Mouse (Mus musculus): ENCODE results near the gene Usp48. TPM values are rescaled to one million over a fixed set of nuclear protein-coding genes. Genes with fewer than 3 reads are reported as not detected.

Gene Usp48
- polyA plus RNA-seq (2012; rRNA removed), result 14.9 and 26.7 TPM in 2 replicates

DNA sequence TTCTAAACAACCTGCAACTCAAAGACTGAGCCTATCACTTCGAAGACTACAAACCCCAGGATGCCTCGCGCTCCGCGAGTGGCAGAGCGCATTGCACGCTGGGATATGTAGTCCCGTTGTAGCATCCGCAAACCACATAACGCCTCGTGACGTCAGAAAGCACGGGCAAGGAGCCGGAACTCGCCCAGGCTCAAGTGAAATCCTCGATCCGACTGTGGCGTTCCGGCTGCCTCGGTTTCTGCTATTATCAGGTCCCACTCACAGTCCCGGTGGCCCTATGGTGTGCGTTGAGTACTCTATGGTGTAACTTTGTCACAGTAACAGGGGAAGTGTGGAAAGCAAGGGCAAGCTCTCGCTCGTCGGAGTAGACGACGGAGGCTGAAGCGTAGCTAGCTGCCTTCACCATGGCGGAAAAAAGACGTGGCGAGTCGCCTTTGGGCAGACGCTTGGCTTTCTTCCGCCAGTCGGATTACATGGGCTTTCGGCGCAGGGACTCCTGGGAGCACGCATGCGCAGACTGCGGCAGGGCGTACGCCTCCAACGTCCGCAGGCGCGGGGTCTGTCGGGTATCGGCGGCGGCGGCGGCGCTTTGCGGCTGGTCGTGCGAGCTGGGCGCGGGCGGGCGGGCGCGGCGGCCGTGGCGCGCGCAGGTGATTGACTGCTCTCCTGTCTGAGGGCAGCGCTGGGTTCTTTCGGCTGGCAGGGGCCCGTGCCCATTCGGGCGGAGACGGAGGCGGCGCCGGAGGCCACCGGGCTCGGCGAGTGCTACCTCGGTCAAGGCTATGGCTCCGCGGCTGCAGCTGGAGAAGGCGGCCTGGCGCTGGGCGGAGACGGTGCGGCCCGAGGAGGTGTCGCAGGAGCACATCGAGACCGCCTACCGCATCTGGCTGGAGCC, at the start of gene Usp48:
Gene Usp48, plus strand, starts transcription at position 155 of the 895 bp plus-strand sequence.
- Histone ChIP-seq H3K4me3 (ENCODE audit: low read depth, low read length) (peak within 1 kb of the TSS; percentile 74), H3K4me1 (ENCODE audit: control insufficient read depth, insufficient read depth, insufficient read length, low read length) (peaks cover 3% of the 10 kb centered on the region; the same call in 1 of the 2 replicates), H3K27ac (ENCODE audit: insufficient read depth, low read depth, low read length) (peak within 1 kb of the TSS; percentile 99), H3K36me3 (ENCODE audit: control insufficient read depth, insufficient read depth, low read length) (no peaks in the 10 kb centered on the region; the same call in 1 of the 2 replicates), H3K27me3 (ENCODE audit: control insufficient read depth, insufficient read depth, low read length) (no peaks in the 10 kb centered on the region)
- under 1% methylated on average over 92 of the region's 92 CpGs for WGBS
- TF ChIP-seq POLR2A (IDR thresholded peaks at IDR 0.05; ENCODE audit: low read depth, low read length) (peak; percentile 78), CTCF (IDR thresholded peaks at IDR 0.05; ENCODE audit: extremely low read depth, insufficient read length, insufficient replicate concordance, low read depth, low read length) (no peak)

DNA sequence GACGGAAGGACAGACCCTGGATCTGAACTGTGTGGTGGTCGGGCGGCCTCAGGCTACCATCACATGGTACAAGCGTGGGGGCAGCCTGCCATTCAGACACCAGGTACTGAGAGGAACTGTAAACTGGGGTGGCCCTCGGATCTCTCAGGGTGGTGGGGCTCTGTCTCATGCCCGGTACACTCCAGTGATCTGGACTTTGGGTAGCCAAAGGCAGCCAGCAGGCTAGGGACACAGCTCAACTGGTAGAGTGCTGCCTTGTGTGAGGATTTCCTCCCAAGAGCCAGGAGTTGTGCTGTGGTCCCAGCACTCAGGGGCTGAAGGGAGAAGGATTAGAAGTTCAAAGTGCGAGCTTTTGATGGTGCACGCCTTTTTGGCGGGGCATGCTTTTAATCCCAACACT, 48.0 kb upstream of the Usp48 start:
- TF ChIP-seq POLR2A (IDR thresholded peaks at IDR 0.05; ENCODE audit: low read depth, low read length), result no peak
- no peak for TF ChIP-seq CTCF (IDR thresholded peaks at IDR 0.05; ENCODE audit: extremely low read depth, insufficient read length, insufficient replicate concordance, low read depth, low read length)
- Histone ChIP-seq H3K36me3 (ENCODE audit: control insufficient read depth, insufficient read depth, low read length) (peaks cover 9% of the 10 kb centered on the region), H3K27ac (ENCODE audit: insufficient read depth, low read depth, low read length) (no peak overlapping the region), H3K4me3 (ENCODE audit: low read depth, low read length) (no peak overlapping the region), H3K4me1 (ENCODE audit: control insufficient read depth, insufficient read depth, insufficient read length, low read length) (peaks cover 15% of the 10 kb centered on the region), H3K27me3 (ENCODE audit: control insufficient read depth, insufficient read depth, low read length) (no peaks in the 10 kb centered on the region)
- 97% methylated on average over 9 of the region's 9 CpGs for WGBS

DNA sequence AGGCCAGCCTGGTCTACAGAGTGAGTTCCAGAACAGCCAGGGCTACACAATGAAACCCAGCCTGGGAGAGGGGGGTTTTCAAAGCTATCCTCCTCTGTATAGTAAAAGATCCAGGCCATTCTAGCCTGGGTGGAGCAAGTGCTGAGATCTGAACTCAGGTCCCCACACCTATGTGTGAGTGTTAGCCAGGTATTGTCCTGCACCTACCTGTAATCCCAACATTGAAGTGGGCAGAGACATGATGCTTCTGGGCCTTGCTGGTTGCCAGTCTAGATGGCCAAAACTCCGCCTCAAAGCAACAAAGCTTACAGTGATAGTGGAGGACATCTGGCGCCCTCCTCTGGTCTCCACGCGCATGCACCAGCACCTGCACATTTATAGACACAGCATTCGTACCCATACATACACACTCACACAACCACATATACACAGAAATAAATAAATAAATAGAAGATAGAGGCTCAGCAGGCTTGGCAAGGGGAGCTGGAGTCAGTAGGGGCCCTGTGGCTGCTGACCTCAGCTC, 47.5 kb upstream of the Usp48 start:
- H3K4me1 ChIP-seq (ENCODE audit: control insufficient read depth, insufficient read depth, insufficient read length, low read length), result peaks cover 11% of the 10 kb centered on the region
- H3K27me3 ChIP-seq (ENCODE audit: control insufficient read depth, insufficient read depth, low read length), result no peaks in the 10 kb centered on the region
- peaks cover 11% of the 10 kb centered on the region for H3K36me3 ChIP-seq (ENCODE audit: control insufficient read depth, insufficient read depth, low read length)
- WGBS, result 87% methylated on average over 5 of the region's 5 CpGs
- no peak overlapping the region for H3K4me3 ChIP-seq (ENCODE audit: low read depth, low read length)
- TF ChIP-seq POLR2A (IDR thresholded peaks at IDR 0.05; ENCODE audit: low read depth, low read length) (no peak), CTCF (IDR thresholded peaks at IDR 0.05; ENCODE audit: extremely low read depth, insufficient read length, insufficient replicate concordance, low read depth, low read length) (peak; percentile 70; the same call in 1 of the 2 replicates)
- no peak overlapping the region for H3K27ac ChIP-seq (ENCODE audit: insufficient read depth, low read depth, low read length)

DNA sequence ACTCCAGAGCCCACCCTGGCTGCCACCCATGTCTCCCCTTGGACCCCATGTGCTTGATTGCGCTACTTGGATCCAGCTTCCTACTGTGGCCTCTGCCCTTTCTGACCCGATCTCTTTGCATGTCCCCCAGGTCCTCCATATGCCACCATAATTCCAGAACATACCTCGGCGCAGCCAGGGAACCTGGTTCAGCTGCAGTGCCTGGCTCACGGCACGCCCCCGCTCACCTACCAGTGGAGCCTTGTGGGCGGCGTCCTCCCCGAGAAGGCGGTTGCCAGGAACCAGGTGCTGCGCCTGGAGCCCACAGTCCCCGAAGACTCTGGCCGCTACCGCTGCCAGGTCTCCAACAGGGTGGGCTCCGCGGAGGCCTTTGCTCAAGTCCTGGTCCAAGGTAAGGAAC, 40.1 kb upstream of the Usp48 start:
- H3K27me3 ChIP-seq (ENCODE audit: control insufficient read depth, insufficient read depth, low read length), result no peaks in the 10 kb centered on the region
- no peak overlapping the region for H3K27ac ChIP-seq (ENCODE audit: insufficient read depth, low read depth, low read length)
- WGBS, result 94% methylated on average over 17 of the region's 17 CpGs
- no peaks in the 10 kb centered on the region for H3K4me1 ChIP-seq (ENCODE audit: control insufficient read depth, insufficient read depth, insufficient read length, low read length)
- H3K36me3 ChIP-seq (ENCODE audit: control insufficient read depth, insufficient read depth, low read length), result peaks cover 31% of the 10 kb centered on the region
- H3K4me3 ChIP-seq (ENCODE audit: low read depth, low read length), result no peak overlapping the region
- TF ChIP-seq CTCF (IDR thresholded peaks at IDR 0.05; ENCODE audit: extremely low read depth, insufficient read length, insufficient replicate concordance, low read depth, low read length) (no peak), POLR2A (IDR thresholded peaks at IDR 0.05; ENCODE audit: low read depth, low read length) (no peak)

DNA sequence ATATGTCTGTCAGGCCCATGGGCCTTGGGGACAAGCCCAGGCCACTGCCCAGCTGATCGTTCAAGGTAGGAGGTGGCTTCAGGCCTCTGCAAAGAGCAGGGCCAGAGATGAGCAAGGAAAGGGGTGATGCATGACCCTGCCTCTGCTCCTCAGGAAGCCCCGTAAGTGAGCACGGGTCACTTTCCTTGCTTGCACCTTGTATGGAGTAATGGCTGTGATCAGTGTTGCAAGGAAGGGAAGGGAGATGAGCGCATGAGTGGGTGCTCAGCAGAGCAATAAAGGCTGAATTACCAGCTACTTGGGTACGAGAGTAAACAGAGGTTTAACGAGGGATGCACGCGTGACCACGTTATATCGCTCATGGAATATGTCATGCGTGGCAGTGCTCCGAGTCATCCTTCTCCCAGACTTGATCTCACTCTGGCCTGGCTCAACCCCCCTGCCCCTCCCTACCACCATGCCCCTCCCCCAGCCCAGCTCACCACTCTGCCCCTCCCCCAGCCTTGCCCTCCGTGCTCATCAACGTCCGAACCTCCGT, 36.8 kb upstream of the Usp48 start:
- no peaks in the 10 kb centered on the region for H3K27me3 ChIP-seq (ENCODE audit: control insufficient read depth, insufficient read depth, low read length)
- no peak overlapping the region for H3K27ac ChIP-seq (ENCODE audit: insufficient read depth, low read depth, low read length)
- no peak overlapping the region for H3K4me3 ChIP-seq (ENCODE audit: low read depth, low read length)
- H3K36me3 ChIP-seq (ENCODE audit: control insufficient read depth, insufficient read depth, low read length), result peaks cover 24% of the 10 kb centered on the region; the same call in 1 of the 2 replicates
- TF ChIP-seq CTCF (IDR thresholded peaks at IDR 0.05; ENCODE audit: extremely low read depth, insufficient read length, insufficient replicate concordance, low read depth, low read length), result no peak
- no peak for TF ChIP-seq POLR2A (IDR thresholded peaks at IDR 0.05; ENCODE audit: low read depth, low read length)
- no peaks in the 10 kb centered on the region for H3K4me1 ChIP-seq (ENCODE audit: control insufficient read depth, insufficient read depth, insufficient read length, low read length)
- WGBS, result 90% methylated on average over 16 of the region's 16 CpGs

DNA sequence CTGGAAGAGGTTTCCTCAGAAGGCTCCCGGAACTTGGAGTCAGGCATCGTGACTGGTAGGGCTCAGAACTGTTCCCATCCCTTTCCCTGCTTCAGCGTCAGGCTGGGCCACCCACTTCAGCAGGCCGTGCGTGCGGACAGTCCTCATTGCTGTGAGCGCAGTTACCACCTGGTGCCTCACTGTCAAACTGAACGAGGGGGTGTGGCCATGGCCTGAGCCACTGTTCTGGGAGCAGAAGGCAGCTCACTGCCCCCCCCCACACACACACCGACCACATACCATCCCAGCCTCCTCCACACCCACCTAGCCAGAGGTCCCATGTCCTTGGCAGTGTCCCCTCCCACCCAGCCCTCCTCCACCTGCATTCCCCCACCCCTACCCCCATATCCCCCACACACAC, 23.7 kb upstream of the Usp48 start:
- 83% methylated on average over 9 of the region's 9 CpGs for WGBS

DNA sequence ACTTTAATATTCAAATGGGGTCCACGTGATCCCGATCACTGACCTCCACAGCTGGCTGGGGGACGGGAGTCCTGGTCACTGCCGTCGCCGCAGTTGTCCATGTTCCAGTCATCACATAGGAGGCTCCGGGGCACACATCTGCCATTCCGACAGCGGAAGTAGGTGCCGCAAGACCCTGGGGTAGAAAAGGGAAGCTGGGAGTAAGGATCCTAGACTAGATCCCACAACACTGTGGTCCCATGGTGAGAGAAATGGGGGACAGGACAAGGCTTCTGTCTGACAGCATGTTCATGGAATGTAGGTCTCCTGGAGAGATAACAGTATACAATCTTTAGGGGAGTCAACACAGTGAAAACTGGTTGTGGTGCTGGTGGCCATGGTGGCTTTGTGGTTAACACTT, 19.1 kb upstream of the Usp48 start, which contains the start of gene Ldlrad2:
Gene Ldlrad2, minus strand, starts transcription at position 101 of the 400 bp plus-strand sequence.
- 91% methylated on average over 10 of the region's 10 CpGs for WGBS
- H3K4me3 ChIP-seq (ENCODE audit: low read depth, low read length), result no peak within 1 kb of the TSS
- H3K4me1 ChIP-seq (ENCODE audit: control insufficient read depth, insufficient read depth, insufficient read length, low read length), result peaks cover 5% of the 10 kb centered on the region; the same call in 1 of the 2 replicates
- H3K27ac ChIP-seq (ENCODE audit: insufficient read depth, low read depth, low read length), result no peak within 1 kb of the TSS
- peaks cover 9% of the 10 kb centered on the region; the same call in 1 of the 2 replicates for H3K27me3 ChIP-seq (ENCODE audit: control insufficient read depth, insufficient read depth, low read length)
- peaks cover 1% of the 10 kb centered on the region; the same call in 1 of the 2 replicates for H3K36me3 ChIP-seq (ENCODE audit: control insufficient read depth, insufficient read depth, low read length)
- TF ChIP-seq POLR2A (IDR thresholded peaks at IDR 0.05; ENCODE audit: low read depth, low read length), result no peak
- no peak for TF ChIP-seq CTCF (IDR thresholded peaks at IDR 0.05; ENCODE audit: extremely low read depth, insufficient read length, insufficient replicate concordance, low read depth, low read length)

More for the DNA sequence above, 23.7 kb upstream of the Usp48 start:
- Histone ChIP-seq H3K36me3 (ENCODE audit: control insufficient read depth, insufficient read depth, low read length) (peaks cover 3% of the 10 kb centered on the region; the same call in 1 of the 2 replicates), H3K4me1 (ENCODE audit: control insufficient read depth, insufficient read depth, insufficient read length, low read length) (no peaks in the 10 kb centered on the region), H3K27ac (ENCODE audit: insufficient read depth, low read depth, low read length) (no peak overlapping the region), H3K4me3 (ENCODE audit: low read depth, low read length) (no peak overlapping the region), H3K27me3 (ENCODE audit: control insufficient read depth, insufficient read depth, low read length) (no peaks in the 10 kb centered on the region)
- TF ChIP-seq POLR2A (IDR thresholded peaks at IDR 0.05; ENCODE audit: low read depth, low read length) (no peak), CTCF (IDR thresholded peaks at IDR 0.05; ENCODE audit: extremely low read depth, insufficient read length, insufficient replicate concordance, low read depth, low read length) (no peak)

All from small intestine, adult 2 months (tissue).